Mouse (Mus musculus) neural tube, embryonic 10.5 days (tissue): Measurements from ENCODE around the gene Coro1b.
A peak's percentile ranks its signal among the peaks of the same experiment; 100 is the strongest.
"Not testable (repeated sequence)": the region's sequence is repeated elsewhere in the genome, so short reads cannot be mapped to it uniquely, and the experiment has no call there.

Source experiments
- DNase-seq: peaks from one replicate; pipeline ENCODE4 v3.0.0-alpha.2; 2017; ENCODE audit warnings: low spot score; ENCODE audit errors: extremely low spot score

Coro1b gene

GRCm38 (mm10) chr19:4120496-4120895 lies 27.9 kb upstream of the Coro1b start:
- no peak for DNase-seq

DNA sequence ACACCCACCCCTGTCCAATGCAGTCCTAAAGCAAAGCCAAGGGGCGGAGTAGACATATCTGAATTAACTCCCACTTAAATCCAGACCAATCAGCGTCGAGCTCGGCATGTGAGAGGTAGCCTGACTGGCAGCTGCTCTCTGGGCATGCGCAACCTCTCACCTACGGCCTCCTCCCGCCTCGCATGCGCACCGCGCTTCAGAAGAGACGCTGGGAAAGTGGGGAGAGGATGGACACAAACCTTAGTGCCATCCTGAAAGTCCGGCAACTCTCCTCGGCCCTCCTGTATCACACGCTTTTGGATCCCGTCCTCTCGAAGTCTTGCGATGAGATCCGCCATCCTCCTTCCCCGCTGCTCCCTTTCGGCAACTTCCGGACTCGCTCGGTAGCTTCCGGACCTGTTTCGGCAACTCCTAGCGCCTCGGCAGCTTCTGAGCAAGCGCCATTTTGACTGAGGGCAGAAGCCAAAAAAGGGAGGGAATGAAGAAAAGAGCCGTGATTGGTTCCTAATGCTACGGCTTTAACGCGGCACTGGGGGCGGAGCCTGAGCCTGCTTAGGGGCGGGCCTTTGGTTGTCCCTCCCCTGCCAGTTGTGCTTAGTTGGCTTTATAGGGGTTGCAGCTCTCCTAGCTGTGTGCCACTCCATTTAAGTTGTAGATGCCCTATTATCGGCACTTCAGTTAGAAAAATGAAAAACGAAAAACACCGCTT lies 27.2 kb upstream of the Coro1b start:
- peak; percentile 96 for DNase-seq

DNA sequence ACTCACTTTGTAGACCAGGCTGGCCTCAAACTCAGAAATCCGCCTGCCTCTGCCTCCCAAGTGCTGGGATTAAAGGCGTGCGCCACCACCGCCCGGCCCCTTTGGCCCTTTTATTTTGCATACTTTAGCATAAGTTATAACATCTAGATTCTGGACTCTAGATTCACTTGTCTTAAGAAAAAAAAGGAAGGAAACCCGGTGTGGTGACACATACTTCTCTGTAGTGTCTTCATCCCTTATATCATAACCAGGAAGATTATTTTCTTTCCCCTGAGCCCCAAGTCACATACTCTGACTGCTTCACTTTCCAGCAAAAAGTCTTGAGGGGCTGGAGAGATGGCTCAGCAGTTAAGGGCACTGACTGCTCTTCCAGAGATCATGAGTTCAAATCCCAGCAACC lies 26.5 kb upstream of the Coro1b start:
- DNase-seq: not testable (repeated sequence)

- no peak for DNase-seq
Measured at GRCm38 (mm10) chr19:4122411-4123370, 25.7 kb upstream of the Coro1b start.

DNA sequence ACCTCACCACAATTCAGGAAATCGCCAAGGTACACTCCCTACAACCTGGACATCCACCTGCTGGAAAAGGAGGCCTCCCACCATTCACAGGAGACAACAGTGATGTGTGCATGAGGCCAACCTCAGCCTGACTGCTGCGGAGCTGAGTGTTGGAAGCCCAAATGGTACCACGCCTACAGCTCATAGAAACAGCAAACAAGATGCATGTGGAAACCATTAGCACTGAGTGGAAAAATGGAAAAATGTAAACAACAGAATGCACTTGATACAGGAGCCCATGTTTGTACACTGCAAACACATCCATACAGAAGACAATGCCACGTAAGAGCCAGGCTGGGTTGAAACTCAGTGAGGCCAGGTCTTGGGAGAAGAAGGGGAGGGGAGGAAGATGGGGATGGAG lies 24.0 kb upstream of the Coro1b start:
- no peak for DNase-seq

DNA sequence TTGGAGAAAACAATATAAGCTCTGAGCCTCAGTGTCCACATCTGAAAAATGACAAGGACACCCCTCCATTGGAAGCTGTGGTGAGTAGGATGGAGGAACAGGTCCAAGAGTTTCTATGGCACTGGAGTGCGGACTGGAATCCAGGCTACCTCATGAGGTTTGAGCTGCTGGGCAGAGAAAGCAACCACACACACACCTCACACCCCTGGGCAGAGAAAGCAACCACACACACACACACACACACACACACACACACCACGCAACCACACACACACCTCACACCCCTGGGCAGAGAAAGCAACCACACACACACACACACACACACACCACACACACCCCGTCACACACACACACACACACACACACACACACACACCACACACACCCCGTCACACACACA lies 23.2 kb upstream of the Coro1b start:
- DNase-seq: not testable (repeated sequence)

DNA sequence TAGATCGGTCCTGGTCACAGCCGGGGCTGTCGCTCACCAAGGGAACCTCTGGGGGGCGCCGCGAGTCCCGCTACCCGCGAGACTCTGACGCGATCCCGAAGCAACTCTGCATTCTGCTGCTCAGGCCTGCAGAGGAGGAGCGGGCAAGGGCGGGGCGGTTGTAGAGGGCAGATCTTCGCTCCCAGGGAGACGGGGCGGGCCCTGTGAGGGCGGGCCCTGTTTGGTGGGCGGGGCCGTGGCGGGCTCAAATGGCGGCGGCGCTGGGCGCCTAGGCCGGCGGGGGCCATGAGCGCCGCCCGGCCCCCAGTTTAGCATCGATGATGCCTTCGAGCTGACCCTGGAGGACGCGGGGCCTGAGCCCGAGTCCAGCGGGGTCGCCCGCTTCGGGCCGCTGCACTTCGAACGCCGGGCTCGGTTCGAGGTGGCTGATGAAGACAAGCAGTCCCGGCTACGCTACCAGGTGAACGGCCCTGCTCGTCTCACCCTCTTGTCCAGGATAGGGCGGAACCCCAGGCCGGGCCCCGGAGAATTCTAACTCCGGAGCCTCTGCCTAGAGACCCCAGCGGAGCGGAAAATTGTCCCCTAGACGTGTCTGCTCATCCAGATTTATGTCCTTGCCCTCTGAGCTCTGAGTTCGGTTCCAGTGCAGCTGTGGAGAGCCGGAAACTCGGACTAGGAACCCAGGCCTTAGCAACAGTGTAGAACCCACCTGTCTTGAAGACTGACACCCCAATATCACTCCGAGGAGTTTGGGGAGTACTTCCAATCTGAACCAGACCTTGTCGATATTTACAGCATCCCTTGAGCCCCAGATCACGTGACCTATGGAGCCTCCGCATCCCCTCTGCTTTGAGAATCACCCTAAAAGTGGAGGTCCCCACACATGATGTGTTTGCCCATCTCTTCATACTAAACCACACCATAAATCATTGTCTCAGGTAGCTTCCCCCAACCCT lies 22.4 kb upstream of the Coro1b start, which contains the start of gene Aip:
Aip (minus strand) TSS at position 118 of the 956 bp plus-strand sequence.
- peak; percentile 97 for DNase-seq

- DNase-seq: no peak
Measured at GRCm38 (mm10) chr19:4126759-4127495, 21.5 kb upstream of the Coro1b start.

GRCm38 (mm10) chr19:4129462-4129861 lies 19.0 kb upstream of the Coro1b start:
- DNase-seq: no peak

DNA sequence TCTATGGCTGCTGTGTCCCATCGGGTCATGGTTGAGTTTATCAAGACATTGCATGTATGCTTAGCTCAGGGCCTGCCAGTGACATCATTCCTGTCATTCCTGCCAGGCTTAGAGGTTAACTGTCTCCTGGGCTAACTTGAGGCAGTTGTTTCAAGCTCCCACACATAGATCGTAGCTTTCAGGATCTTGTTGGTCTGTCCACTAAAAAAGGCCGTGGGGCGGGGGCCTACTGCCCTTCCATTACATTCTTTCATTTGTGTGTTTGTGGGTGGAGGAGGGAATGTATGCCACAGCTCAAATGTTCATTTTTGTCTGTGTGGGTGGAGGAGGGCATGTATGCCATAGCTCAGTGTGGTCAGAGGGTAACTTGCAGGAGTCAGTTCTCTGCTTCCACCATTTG lies 18.3 kb upstream of the Coro1b start:
- DNase-seq: no peak

DNA sequence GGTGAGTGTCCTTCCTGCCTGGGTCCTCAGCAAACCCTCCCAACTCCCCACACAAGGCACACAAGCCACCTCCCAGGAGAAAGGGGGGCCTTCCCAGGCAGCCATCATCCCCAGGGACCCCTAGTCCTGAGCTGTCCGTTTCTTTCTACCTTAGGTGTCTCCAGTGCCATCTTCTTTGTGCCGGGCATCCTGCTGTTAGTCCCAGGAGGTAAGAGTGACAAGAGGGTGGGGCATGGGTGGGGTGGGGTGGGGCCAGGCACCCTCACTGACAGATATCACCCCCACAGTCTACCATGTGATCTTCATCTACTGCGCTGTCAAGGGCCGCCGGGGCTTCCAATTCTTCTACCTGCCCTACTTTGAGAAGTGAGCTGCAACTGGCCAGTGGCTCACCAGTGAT lies 17.3 kb upstream of the Coro1b start:
- no peak for DNase-seq

DNA sequence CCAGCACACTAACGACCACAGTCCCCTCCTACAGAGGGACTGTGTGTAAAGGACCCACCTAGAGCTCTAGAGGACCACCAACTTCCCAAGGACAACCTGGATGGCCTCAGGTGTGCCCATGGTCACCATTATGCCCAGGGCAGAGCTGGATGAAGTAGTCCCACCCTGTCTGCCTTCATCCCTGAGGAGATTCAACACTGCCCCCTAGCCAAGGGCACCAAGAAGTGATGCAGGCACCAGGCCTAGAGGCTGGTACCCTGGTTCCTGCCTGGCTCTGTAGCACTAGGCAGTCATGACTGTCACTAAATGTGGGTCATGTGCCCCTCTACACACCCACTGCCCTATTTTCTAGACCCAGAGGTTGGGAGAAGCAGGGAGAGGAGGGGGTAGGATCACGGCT lies 16.7 kb upstream of the Coro1b start:
- DNase-seq: no peak

DNA sequence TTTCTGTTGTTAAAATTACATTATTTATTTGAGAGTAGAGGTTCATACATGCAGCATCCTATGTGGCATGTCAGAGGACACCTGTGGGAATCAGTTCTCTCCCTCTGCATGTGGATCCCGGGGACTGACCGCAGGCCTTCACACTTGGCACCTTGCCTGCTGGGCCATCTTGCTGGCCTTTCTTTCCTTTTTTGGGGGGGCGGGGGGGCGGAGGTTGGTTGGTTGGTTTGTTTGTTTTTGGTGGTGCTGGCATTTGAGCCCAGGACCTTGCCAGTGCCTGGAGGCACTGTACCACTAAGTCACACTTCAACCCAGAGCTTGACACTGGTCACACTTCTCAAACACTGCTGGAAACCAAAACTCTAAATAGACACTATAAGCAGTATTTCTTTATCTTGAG lies 14.1 kb upstream of the Coro1b start:
- DNase-seq: no peak

DNA sequence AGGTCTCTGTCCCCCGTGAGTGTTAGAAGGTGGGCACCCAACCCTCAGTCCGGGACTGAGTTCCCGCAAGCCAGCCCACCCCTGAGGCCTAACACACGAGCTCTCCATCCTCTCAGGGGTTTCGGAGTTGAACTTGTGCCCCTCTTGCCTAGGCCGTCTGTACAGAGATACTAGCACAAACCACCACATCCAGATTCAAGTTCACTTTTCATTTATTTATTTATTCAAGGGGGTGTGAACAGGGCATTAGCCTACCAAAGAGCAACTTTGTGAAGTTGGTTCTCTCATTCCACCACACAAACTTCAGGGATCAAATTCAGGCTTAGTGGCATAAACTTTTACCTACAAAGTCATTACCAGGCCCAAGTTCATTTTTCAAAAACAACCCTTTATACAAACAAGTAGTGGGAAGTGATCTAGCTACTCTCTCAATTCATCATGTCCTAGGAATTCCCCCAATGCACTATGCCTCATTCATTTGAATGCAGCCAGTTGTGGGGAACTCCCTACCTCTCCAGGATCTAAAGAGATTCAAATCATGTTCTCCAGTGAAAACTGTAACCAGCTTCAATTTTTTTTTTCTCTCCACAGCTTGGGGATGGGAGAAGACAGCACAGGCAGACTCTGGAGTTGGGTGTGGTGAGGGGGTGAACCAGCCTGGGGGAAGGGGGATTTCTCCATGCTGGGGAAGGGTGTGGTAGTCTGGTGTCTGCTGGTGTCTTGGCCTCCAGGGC lies 13.0 kb upstream of the Coro1b start:
- DNase-seq: not testable (repeated sequence)

DNA sequence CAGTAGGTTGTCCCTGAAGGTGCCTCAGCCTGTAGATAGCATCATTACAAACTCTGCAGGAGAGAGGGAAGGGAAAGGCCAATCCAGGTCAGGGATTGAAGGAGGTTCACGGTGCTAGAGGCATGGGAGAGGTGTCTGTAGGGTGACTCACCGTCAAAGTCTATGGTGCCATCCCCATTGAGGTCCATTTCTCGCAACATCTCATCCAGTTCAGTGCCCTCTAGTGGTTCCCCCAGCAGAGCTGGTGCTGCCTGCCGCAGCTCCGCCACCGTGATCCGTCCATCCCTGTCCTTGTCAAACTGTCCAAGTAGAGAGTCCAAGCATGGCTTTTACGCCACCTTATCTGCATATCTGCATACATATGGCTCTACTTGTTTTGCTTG lies 12.5 kb upstream of the Coro1b start:
- DNase-seq: not testable (repeated sequence)

DNA sequence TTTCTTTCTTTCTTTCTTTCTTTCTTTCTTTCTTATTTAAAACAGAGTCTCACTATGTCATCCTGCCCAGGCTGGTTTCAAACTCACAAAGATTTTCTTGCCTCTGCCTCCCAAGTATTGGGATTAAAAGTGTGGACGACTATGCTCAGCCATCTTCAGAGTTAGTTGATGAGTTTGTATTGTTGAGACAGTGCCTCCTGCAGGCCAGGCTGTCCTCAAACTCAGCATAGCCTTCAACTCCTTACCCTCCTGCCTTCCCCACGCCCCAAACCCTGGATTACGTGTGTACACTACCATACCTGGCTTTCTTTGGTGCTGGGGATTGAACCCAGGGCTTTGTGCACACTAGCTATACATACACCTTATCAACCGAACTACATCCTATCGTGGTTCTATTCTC lies 12.0 kb upstream of the Coro1b start:
- DNase-seq: no peak

DNA sequence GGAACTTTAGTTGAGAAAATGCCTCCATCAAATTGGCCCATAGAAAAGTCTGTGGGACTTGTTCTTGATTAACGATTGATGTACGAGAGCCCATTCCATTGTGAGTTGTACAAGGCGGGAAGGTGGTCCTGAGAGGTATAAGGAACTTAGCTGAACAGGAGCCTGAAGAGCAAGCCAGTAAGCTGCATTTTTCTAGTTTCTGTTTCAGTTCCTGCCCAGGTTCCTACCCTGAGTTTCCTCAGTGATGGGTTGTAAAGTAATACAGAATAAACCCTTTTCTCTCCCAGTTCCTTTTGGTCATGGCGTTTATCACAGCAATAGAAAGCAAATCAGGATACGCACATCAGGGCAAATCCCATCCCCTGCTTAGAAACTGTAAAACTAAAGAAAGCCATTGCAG lies 10.5 kb upstream of the Coro1b start:
- no peak for DNase-seq

DNA sequence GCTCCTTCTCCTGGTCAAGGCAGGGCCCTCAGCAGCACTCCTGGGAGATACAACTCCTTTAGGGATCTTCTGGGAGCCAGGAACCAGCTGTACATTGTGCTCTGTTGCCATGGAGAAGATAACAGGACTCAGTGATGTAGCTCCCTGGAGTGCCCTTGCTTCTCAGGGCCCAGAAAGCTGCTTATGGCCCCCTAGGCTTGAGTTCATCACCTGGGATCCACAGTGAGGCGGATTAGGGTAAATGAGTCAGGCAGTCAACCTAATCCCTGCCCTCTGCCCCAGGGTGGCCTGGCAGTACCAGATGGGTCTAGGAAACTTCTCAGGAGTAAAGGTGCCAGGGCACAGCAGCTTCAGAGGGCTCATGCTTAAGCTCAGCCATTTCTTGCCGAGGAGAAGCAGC lies 9.0 kb upstream of the Coro1b start, which contains the start of gene Gpr152:
Gpr152 (plus strand) TSS at position 342 of the 400 bp plus-strand sequence.
- no peak for DNase-seq

DNA sequence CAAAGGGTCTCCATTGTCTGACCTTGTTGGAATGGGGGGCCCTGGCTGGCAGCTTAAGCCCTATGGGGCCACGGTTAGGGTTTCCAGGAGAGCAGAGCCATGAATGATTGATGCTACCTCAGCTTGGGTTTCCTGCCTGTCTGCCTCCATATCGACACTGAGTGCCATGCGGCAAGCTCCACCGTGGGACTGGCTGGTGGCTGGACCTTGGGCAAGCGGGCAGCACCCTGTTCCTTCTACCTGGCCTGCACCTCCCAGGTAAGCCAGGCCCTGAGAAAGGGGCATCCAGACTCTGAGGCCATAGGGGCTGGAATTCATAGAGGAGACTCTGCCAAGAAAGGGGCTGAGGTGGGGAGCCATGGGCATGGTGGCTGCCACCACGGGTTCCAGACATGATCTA lies 8.3 kb upstream of the Coro1b start:
- no peak for DNase-seq
